Mouse (Mus musculus): ENCODE measurements around the gene Mafk.
A peak's percentile ranks its signal among the peaks of the same experiment; 100 is the strongest.
"Not testable (repeated sequence)": the region's sequence is repeated elsewhere in the genome, so short reads cannot be mapped to it uniquely, and the experiment has no call there.

The Mafk gene

GRCm38 (mm10) chr5:139791227-139792158 lies at the start of gene Mafk:
TSS of gene Mafk (plus strand) at chr5:139791513.
- peak; percentile 98 for DNase-seq (ENCODE audit: low spot score)

GRCm38 (mm10) chr5:139742640-139743039 lies 48.7 kb upstream of the Mafk start:
- DNase-seq (ENCODE audit: low spot score) = not testable (repeated sequence)

- DNase-seq (ENCODE audit: low spot score) = peak; percentile 69
Measured at GRCm38 (mm10) chr5:139745771-139746170, 45.5 kb upstream of the Mafk start.

- no peak for DNase-seq (ENCODE audit: low spot score)
Measured at GRCm38 (mm10) chr5:139749413-139750125, 41.7 kb upstream of the Mafk start.

- DNase-seq (ENCODE audit: low spot score) = peak; percentile 56
Measured at GRCm38 (mm10) chr5:139750535-139750934, 40.8 kb upstream of the Mafk start.

- DNase-seq (ENCODE audit: low spot score) = no peak
Measured at GRCm38 (mm10) chr5:139754753-139755152, 36.6 kb upstream of the Mafk start.

- DNase-seq (ENCODE audit: low spot score) = no peak
Measured at GRCm38 (mm10) chr5:139756135-139756534, 35.2 kb upstream of the Mafk start.

- no peak for DNase-seq (ENCODE audit: low spot score)
Measured at GRCm38 (mm10) chr5:139756586-139756985, 34.7 kb upstream of the Mafk start.

- no peak for DNase-seq (ENCODE audit: low spot score)
Measured at GRCm38 (mm10) chr5:139758096-139758495, 33.2 kb upstream of the Mafk start.

- DNase-seq (ENCODE audit: low spot score) = no peak
Measured at GRCm38 (mm10) chr5:139764296-139764695, 27.0 kb upstream of the Mafk start.

- DNase-seq (ENCODE audit: low spot score) = no peak
Measured at GRCm38 (mm10) chr5:139768216-139768615, 23.1 kb upstream of the Mafk start.

- peak; percentile 95 for DNase-seq (ENCODE audit: low spot score)
Measured at GRCm38 (mm10) chr5:139775216-139775926, 15.9 kb upstream of the Mafk start, which contains the start of gene Ints1. TSS of gene Ints1 (minus strand) at chr5:139775674.

- no peak for DNase-seq (ENCODE audit: low spot score)
Measured at GRCm38 (mm10) chr5:139776966-139777365, 14.3 kb upstream of the Mafk start.

GRCm38 (mm10) chr5:139781406-139781805 lies 9.9 kb upstream of the Mafk start:
- DNase-seq (ENCODE audit: low spot score) = peak; percentile 29

GRCm38 (mm10) chr5:139789466-139789865 lies 1.8 kb upstream of the Mafk start:
- no peak for DNase-seq (ENCODE audit: low spot score)

GRCm38 (mm10) chr5:139792159-139792775 lies 954 bp downstream of the Mafk start:
- DNase-seq (ENCODE audit: low spot score) = no peak

- no peak for DNase-seq (ENCODE audit: low spot score)
Measured at GRCm38 (mm10) chr5:139792966-139793337, 1.6 kb downstream of the Mafk start.

GRCm38 (mm10) chr5:139793338-139794089 lies 2.2 kb downstream of the Mafk start:
- DNase-seq (ENCODE audit: low spot score) = peak; percentile 61

GRCm38 (mm10) chr5:139794137-139794536 lies 2.8 kb downstream of the Mafk start:
- DNase-seq (ENCODE audit: low spot score) = no peak

GRCm38 (mm10) chr5:139794938-139795337 lies 3.6 kb downstream of the Mafk start:
- DNase-seq (ENCODE audit: low spot score) = peak; percentile 36

- DNase-seq (ENCODE audit: low spot score) = no peak
Measured at GRCm38 (mm10) chr5:139796001-139796620, 4.8 kb downstream of the Mafk start.
